Mouse (Mus musculus): ENCODE results near the gene Wfikkn1. TPM values are rescaled to one million over a fixed set of nuclear protein-coding genes. Genes with fewer than 3 reads are reported as not detected.

Wfikkn1 gene
- total RNA-seq, 2 experiments from 2014 or later: 1.8 to 2.4 TPM

DNA sequence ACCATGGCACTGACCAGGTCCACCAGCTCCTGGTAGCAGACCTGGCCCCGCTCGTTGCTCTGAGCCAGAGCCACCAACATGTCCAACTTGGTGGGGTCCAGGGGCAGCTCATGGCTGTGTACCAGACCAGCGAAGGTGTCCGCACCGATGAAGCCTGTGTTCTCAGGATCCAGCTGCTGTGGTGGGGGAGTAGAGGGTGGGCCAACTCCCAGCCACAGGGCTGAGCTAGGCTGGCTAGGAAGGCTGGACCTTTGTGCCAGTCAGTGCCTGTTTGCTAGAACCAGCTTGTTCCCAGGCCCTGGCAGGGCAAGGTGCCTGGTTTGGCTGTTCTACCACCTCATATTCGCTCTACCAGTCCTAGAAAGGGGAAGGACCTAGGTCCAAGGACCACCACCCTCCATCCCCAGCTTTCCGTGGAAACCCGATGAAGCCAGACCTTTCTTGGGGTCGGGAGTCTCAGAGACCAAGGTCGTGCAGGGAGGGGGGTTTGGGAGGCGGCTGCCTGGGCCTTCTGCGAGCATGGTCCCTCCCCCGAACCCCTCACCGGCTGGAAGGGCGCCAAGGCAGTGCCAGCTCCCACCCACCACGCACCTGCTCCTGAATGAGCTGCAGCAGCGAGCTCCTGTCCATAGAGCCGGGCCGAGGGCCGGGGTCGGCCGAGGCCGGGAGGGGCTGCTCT lies 44.1 kb downstream of the Wfikkn1 start:
- no peak for DNase-seq

GRCm38 (mm10) chr17:25835816-25836215 lies 44.8 kb downstream of the Wfikkn1 start:
- no peak for DNase-seq

- no peak for DNase-seq
Measured at GRCm38 (mm10) chr17:25835301-25835700, 45.4 kb downstream of the Wfikkn1 start.

- no peak for DNase-seq
Measured at GRCm38 (mm10) chr17:25834595-25835222, 45.9 kb downstream of the Wfikkn1 start.

DNA sequence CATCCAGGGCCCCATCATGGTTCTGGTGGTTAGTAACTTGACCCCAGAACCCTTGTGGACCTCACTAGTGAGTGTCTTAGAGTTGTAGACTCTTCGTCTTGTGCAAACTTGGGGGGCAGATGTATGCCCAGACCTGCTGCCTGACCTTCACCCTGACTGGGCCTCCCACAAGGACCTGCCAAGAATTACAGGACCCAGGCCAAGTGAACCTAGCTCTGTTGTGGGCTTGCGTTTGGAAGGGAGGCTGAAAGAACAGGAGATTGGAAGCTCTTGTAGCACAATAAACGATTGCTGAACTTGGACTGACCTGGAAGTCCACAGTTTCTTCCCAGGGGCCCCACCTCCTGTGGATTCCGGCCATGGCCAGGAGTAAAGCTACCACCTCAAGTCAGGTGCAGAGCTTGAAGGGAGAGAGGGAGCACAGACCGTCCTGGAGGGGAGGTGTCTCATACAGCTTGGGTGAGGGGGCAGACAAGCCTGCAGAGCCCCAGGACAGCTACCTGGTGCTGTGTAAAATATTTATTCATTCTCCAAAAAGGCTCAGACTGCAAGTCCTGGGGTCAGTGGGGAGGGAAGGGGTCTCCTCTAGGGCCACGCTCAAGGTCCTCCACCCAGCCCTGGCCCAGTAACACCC lies 46.6 kb downstream of the Wfikkn1 start:
- no peak for DNase-seq

- peak in 1 of 2 experiments; percentile 89 for DNase-seq
Measured at GRCm38 (mm10) chr17:25833291-25833663, 47.4 kb downstream of the Wfikkn1 start, which contains the start of gene Stub1. TSS of gene Stub1 (minus strand) at chr17:25833404.

GRCm38 (mm10) chr17:25832436-25833290 lies 48.0 kb downstream of the Wfikkn1 start:
- DNase-seq: peak; percentile 98

DNA sequence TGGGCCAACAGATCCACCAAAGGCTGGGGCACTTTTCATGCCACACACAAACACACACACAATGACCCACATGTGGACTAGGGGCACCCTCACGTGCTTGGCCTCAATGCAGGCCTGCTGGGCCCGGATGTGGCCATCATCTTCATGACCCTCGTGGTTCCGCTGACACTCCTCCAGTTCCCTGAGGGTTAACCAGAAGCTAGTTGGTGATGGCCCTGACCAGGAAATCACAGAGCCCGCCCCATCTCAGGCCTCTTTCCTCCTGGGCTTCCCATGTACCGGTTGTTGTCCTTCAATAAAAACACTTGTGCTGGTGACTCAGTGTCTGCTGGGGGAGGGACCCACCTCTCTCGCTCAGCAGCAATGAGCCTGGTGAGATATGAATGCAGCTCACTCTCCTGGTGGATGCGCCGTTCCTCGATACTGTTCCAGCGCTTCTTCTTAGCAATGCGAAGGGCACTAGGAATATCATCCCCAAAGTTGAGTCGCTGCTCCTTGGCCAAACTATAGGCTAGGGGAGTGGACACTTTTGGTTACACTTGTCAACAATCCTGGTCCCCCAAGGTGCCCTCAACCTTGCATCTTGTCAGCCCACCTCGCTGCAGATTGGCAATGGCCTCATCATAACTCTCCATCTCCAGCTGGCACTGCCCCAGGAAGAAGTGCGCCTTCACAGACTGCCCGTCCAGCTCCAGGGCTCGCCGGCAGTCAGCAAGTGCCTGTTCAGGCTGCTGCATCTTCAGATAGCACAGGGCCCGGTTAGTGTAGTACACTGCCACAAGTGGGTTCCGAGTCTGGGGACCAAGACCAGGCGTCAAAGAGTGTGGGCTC lies 49.0 kb downstream of the Wfikkn1 start:
- no peak for DNase-seq

- DNase-seq: no peak
Measured at GRCm38 (mm10) chr17:25830806-25831431, 49.7 kb downstream of the Wfikkn1 start.

DNA sequence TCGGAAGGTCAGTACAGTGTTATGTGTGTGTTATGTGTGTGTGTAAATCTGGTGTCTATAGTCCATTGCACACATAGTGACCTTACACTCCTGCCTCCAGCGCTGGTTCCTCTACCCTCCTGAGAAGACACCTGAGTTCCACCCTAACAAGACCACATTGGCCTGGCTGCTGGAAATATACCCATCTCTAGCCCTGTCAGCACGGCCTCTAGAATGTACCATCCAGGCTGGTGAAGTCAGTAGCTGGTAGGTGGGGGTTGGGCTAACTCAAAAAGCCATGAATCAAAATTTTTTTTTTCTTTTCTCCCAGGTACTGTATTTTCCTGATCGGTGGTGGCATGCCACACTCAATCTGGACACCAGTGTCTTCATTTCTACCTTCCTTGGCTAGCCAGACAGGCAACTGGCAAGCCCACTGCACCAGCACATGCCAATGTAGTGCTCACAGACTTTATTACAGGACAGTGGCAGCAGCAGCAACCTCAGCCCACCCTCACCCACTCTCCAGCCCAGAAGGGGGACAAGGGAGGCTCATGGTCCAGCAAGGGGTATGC lies 50.4 kb downstream of the Wfikkn1 start:
- DNase-seq: no peak

DNA sequence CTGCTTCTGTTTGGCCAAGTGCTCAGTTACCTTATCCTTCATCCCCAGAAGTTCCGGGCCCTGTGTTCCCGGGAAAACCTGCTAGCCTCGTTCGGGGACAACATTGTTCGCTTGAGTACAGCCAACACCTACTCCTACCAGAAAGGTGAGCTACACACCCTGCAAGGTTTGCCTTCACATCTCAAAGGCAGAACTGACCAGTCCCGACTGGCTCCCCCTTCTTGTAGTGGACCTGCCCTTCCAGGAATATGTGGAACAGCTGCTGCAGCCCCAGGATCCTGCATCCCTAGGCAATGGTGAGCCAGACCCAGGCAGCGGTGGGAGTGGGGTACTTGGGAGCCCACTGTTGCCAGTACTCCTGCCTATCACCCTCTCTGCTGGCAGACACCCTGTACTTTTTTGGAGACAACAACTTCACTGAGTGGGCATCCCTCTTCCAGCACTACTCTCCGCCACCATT lies 51.1 kb downstream of the Wfikkn1 start:
- no peak for DNase-seq

- peak; percentile 85 for DNase-seq
Measured at GRCm38 (mm10) chr17:25828712-25829557, 51.7 kb downstream of the Wfikkn1 start, which contains the start of gene Jmjd8. TSS of gene Jmjd8 (plus strand) at chr17:25828867.

DNA sequence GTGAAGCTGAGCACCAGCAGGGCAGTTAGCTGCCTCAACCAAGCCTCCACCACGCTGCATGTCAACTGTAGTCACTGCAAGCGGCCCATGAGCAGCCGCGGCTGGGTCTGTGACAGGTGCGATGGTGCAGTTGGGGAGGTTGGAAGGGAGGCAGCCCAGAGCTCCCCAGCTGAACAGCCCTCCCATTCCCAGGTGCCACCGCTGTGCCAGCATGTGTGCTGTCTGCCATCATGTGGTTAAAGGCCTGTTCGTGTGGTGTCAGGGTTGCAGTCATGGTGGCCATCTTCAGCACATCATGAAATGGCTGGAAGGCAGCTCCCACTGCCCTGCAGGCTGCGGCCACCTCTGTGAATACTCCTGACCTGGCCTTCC lies 52.4 kb downstream of the Wfikkn1 start:
- no peak for DNase-seq

Small RNA genes within 50 kb of the gene (microRNA-seq; reads per million reads assigned to microRNA genes)
- 1.7 to 2.7 reads per million in 2 experiments for gene Mir3082

Other genes with a start within 250 kb of the Wfikkn1 start
- 100 to 1,000 TPM; 111 to 127 TPM for gene Gng13, start 163.7 kb downstream of the Wfikkn1 start, total RNA-seq (2021)
- 1 to 10 TPM in 1 of 2 experiments, under 1 TPM in 1; 0.73 to 1.6 TPM for gene Chtf18, start 153.4 kb downstream of the Wfikkn1 start, total RNA-seq (2021)
- 10 to 100 TPM; 50.0 to 52.5 TPM for gene Rpusd1, start 153.2 kb downstream of the Wfikkn1 start, total RNA-seq (2021)
- under 1 TPM in 1 of 2 experiments, not detected in 1; 0.12 TPM for gene Mslnl, start 144.8 kb downstream of the Wfikkn1 start, total RNA-seq (2021)
- gene Msln, start 126.5 kb downstream of the Wfikkn1 start, total RNA-seq (2021): under 1 TPM; 0.66 to 0.77 TPM
- gene Narfl, start 107.1 kb downstream of the Wfikkn1 start, total RNA-seq (2021): 10 to 100 TPM; 35.1 to 37.5 TPM
- 100 to 1,000 TPM in 1 of 2 experiments, 10 to 100 TPM in 1; 98.1 to 107 TPM for gene Haghl, start 95.2 kb downstream of the Wfikkn1 start, total RNA-seq (2021)
- gene Ccdc78, start 94.3 kb downstream of the Wfikkn1 start, total RNA-seq (2021): under 1 TPM; 0.20 to 0.25 TPM
- 10 to 100 TPM; 80.7 to 93.1 TPM for gene Fam173a, start 88.0 kb downstream of the Wfikkn1 start, total RNA-seq (2021)
- gene AC134908.4, start 85.2 kb downstream of the Wfikkn1 start, total RNA-seq (2021): under 1 TPM in 1 of 2 experiments, not detected in 1; 0.81 TPM
- 10 to 100 TPM; 73.2 to 85.6 TPM for gene Metrn, start 83.7 kb downstream of the Wfikkn1 start, total RNA-seq (2021)
- 100 to 1,000 TPM; 643 to 644 TPM for gene Fbxl16, start 71.8 kb downstream of the Wfikkn1 start, total RNA-seq (2021)
- gene Wdr24, start 57.2 kb downstream of the Wfikkn1 start, total RNA-seq (2021): 10 to 100 TPM; 25.4 to 27.3 TPM
- 10 to 100 TPM; 58.1 to 61.0 TPM for gene Jmjd8, start 52.0 kb downstream of the Wfikkn1 start, total RNA-seq (2021)
- gene Stub1, start 47.5 kb downstream of the Wfikkn1 start, total RNA-seq (2021): 100 to 1,000 TPM; 163 to 164 TPM
- gene Rhbdl1, start 43.6 kb downstream of the Wfikkn1 start, total RNA-seq (2021): 10 to 100 TPM; 47.9 to 49.0 TPM
- 10 to 100 TPM; 29.0 to 30.4 TPM for gene Gm20683, start 39.1 kb downstream of the Wfikkn1 start, total RNA-seq (2021)
- gene Rhot2, start 36.0 kb downstream of the Wfikkn1 start, total RNA-seq (2021): 100 to 1,000 TPM; 102 to 103 TPM
- gene Wdr90, start 19.4 kb downstream of the Wfikkn1 start, total RNA-seq (2021): 10 to 100 TPM; 19.2 to 26.2 TPM
- gene Mcrip2, start 12.1 kb downstream of the Wfikkn1 start, total RNA-seq (2021): 10 to 100 TPM; 25.4 to 28.9 TPM
- 10 to 100 TPM; 36.3 to 37.7 TPM for gene Mettl26, start 5.8 kb downstream of the Wfikkn1 start, total RNA-seq (2021)
- gene Rab40c, start 38.9 kb upstream of the Wfikkn1 start, total RNA-seq (2021): 10 to 100 TPM; 49.6 to 55.5 TPM
- gene Pigq, start 64.1 kb upstream of the Wfikkn1 start, total RNA-seq (2021): 100 to 1,000 TPM; 125 to 129 TPM
- under 1 TPM; 0.17 to 0.61 TPM for gene Nhlrc4, start 64.1 kb upstream of the Wfikkn1 start, total RNA-seq (2021)
- under 1 TPM; 0.95 to 0.96 TPM for gene A930017K11Rik, start 71.7 kb upstream of the Wfikkn1 start, total RNA-seq (2021)
- 10 to 100 TPM; 52.5 to 60.2 TPM for gene Capn15, start 104.9 kb upstream of the Wfikkn1 start, total RNA-seq (2021)
- 100 to 1,000 TPM in 1 of 2 experiments, 10 to 100 TPM in 1; 99.5 to 112 TPM for gene Rab11fip3, start 188.7 kb upstream of the Wfikkn1 start, total RNA-seq (2021)
- 10 to 100 TPM; 25.5 to 26.5 TPM for gene Decr2, start 209.5 kb upstream of the Wfikkn1 start, total RNA-seq (2021)
- 1 to 10 TPM; 4.6 to 5.0 TPM for gene Nme4, start 214.7 kb upstream of the Wfikkn1 start, total RNA-seq (2021)
- gene Tmem8, start 232.4 kb upstream of the Wfikkn1 start, total RNA-seq (2021): 10 to 100 TPM; 10.8 to 11.9 TPM
- gene Mrpl28, start 242.6 kb upstream of the Wfikkn1 start, total RNA-seq (2021): 10 to 100 TPM; 64.5 to 66.3 TPM

Measured in layer of hippocampus, postnatal 36 days (tissue).